Mouse (Mus musculus): ENCODE results near the gene Med17. TPM values are rescaled to one million over a fixed set of nuclear protein-coding genes. Genes with fewer than 3 reads are reported as not detected.

Gene Med17
- polyA plus RNA-seq, 1 experiment from 2014 or later, result 23.2 TPM

DNA sequence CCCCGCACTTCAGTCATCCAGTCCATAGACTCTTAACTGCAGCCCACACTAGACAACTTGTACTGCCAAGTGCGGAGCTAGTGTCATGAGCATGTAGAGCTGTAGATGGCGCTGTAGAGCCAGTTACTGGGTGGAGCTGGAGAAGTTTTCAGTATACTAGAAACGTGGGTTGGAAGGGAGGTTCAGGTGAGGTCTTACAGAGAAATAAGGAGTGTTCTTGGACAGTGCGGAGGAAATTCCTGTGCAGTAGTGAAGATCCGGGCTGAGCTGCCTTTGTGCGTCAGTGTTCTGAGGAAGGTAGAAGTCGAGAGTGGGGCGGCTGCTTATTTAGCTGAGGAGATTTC lies 38.2 kb downstream of the Med17 start:
- Histone ChIP-seq H3K27ac (ENCODE audit: low read length) (no peak overlapping the region), H3K36me3 (ENCODE audit: insufficient read depth, low read length) (no peaks in the 10 kb centered on the region), H3K4me2 (replicated peaks; ENCODE audit: low read depth, low read length) (no peak overlapping the region), H3K9ac (replicated peaks; ENCODE audit: low read depth) (no peak overlapping the region), H3K27me3 (replicated peaks; ENCODE audit: insufficient read depth, low read length) (no peaks in the 10 kb centered on the region), H3K4me1 (ENCODE audit: insufficient read depth, low read depth, low read length) (peaks cover 7% of the 10 kb centered on the region; the same call in 1 of the 2 replicates), H3K9me3 (ENCODE audit: low read length) (no peaks in the 10 kb centered on the region), H3K4me3 (ENCODE audit: low read depth, low read length) (no peak overlapping the region)
- TF ChIP-seq EP300 (IDR thresholded peaks at IDR 0.05) (no peak), CTCF (IDR thresholded peaks at IDR 0.05) (peak; percentile 80)
- ATAC-seq (peak; percentile 71), DNase-seq (ENCODE audit: low spot score) (peak; percentile 81)
- WGBS, result 36% methylated on average over 9 of the region's 9 CpGs

DNA sequence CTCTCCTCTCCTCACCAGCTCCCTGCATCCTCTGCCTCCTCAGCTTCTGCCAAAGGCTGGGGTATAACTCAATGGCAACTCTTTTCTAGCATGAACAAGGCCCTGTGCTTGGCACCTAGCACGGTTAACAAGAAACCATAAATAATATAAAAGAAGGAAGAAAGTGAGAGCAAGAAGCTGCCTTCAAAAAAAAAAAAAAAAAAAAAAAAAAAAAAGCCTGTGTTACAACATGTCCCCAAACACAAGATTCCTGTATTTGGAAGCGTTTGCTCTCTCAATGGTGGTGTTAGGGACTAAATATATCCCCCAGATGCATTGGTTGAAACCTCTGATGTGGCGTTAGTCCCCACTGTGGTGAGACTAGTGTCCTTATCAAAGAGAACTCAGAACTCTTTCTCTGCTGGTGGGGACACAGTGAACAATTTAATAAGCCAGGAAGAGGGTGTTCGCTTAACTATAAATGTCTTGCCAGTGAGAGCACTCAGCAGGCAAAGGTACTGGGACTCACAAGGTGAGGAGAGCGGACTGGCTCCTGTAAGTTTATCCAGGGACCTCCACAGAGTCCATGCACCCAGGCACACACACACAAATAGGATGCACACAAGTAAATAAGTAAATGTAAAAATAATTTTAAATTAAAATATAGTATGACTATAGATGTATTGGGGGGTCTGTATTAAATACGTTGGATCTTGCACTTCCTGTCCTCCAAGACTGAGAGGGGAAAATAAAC lies 38.7 kb downstream of the Med17 start:
- Histone ChIP-seq H3K4me2 (replicated peaks; ENCODE audit: low read depth, low read length) (no peak overlapping the region), H3K9me3 (ENCODE audit: low read length) (no peaks in the 10 kb centered on the region), H3K27me3 (replicated peaks; ENCODE audit: insufficient read depth, low read length) (no peaks in the 10 kb centered on the region), H3K9ac (replicated peaks; ENCODE audit: low read depth) (no peak overlapping the region), H3K36me3 (ENCODE audit: insufficient read depth, low read length) (no peaks in the 10 kb centered on the region), H3K27ac (ENCODE audit: low read length) (no peak overlapping the region), H3K4me3 (ENCODE audit: low read depth, low read length) (no peak overlapping the region), H3K4me1 (ENCODE audit: insufficient read depth, low read depth, low read length) (peaks cover 7% of the 10 kb centered on the region; the same call in 1 of the 2 replicates)
- DNase-seq (ENCODE audit: low spot score), result no peak
- ATAC-seq, result no peak
- TF ChIP-seq CTCF (IDR thresholded peaks at IDR 0.05) (no peak), EP300 (IDR thresholded peaks at IDR 0.05) (no peak)
- WGBS, result 70% methylated on average over 6 of the region's 6 CpGs

- no peak overlapping the region for H3K27ac ChIP-seq (ENCODE audit: low read length)
- no peaks in the 10 kb centered on the region for H3K36me3 ChIP-seq (ENCODE audit: insufficient read depth, low read length)
- 87% methylated on average over 6 of the region's 6 CpGs for WGBS
- DNase-seq (ENCODE audit: low spot score) (no peak), ATAC-seq (no peak)
- TF ChIP-seq CTCF (IDR thresholded peaks at IDR 0.05) (no peak), EP300 (IDR thresholded peaks at IDR 0.05) (no peak)
- no peak overlapping the region for H3K4me3 ChIP-seq (ENCODE audit: low read depth, low read length)
- no peaks in the 10 kb centered on the region for H3K27me3 ChIP-seq (replicated peaks; ENCODE audit: insufficient read depth, low read length)
- no peak overlapping the region for H3K9ac ChIP-seq (replicated peaks; ENCODE audit: low read depth)
- no peaks in the 10 kb centered on the region for H3K9me3 ChIP-seq (ENCODE audit: low read length)
- peaks cover 7% of the 10 kb centered on the region; the same call in 1 of the 2 replicates for H3K4me1 ChIP-seq (ENCODE audit: insufficient read depth, low read depth, low read length)
- H3K4me2 ChIP-seq (replicated peaks; ENCODE audit: low read depth, low read length), result no peak overlapping the region
Measured at GRCm38 (mm10) chr9:15240006-15240405, 39.7 kb downstream of the Med17 start.

- Histone ChIP-seq H3K36me3 (ENCODE audit: insufficient read depth, low read length) (no peaks in the 10 kb centered on the region), H3K4me1 (ENCODE audit: insufficient read depth, low read depth, low read length) (peaks cover 7% of the 10 kb centered on the region; the same call in 1 of the 2 replicates), H3K4me3 (ENCODE audit: low read depth, low read length) (peak within 1 kb of the TSS; percentile 33), H3K27ac (ENCODE audit: low read length) (peak within 1 kb of the TSS; percentile 57; the same call in 1 of the 2 replicates), H3K9me3 (ENCODE audit: low read length) (no peaks in the 10 kb centered on the region), H3K9ac (replicated peaks; ENCODE audit: low read depth) (peak within 1 kb of the TSS; percentile 40), H3K4me2 (replicated peaks; ENCODE audit: low read depth, low read length) (peak within 1 kb of the TSS; percentile 69), H3K27me3 (replicated peaks; ENCODE audit: insufficient read depth, low read length) (no peaks in the 10 kb centered on the region)
- ATAC-seq, result 0 out of 2 replicates have a peak, but pooled peaks have one; percentile 25
- WGBS, result 8% methylated on average over 35 of the region's 35 CpGs
- TF ChIP-seq EP300 (IDR thresholded peaks at IDR 0.05), result no peak
- peak; percentile 54 for TF ChIP-seq CTCF (IDR thresholded peaks at IDR 0.05)
- peak; percentile 41 for DNase-seq (ENCODE audit: low spot score)
Measured at GRCm38 (mm10) chr9:15239042-15239925, 40.4 kb downstream of the Med17 start, which contains the start of gene Vstm5. TSS of gene Vstm5 (plus strand) at chr9:15239045.

GRCm38 (mm10) chr9:15238297-15238990 lies 41.3 kb downstream of the Med17 start:
- Histone ChIP-seq H3K27me3 (replicated peaks; ENCODE audit: insufficient read depth, low read length) (no peaks in the 10 kb centered on the region), H3K4me1 (ENCODE audit: insufficient read depth, low read depth, low read length) (peaks cover 7% of the 10 kb centered on the region; the same call in 1 of the 2 replicates), H3K4me2 (replicated peaks; ENCODE audit: low read depth, low read length) (peak overlapping the region; percentile 69), H3K36me3 (ENCODE audit: insufficient read depth, low read length) (no peaks in the 10 kb centered on the region), H3K9me3 (ENCODE audit: low read length) (no peaks in the 10 kb centered on the region), H3K9ac (replicated peaks; ENCODE audit: low read depth) (peak overlapping the region; percentile 40), H3K27ac (ENCODE audit: low read length) (peak overlapping the region; percentile 57; the same call in 1 of the 2 replicates), H3K4me3 (ENCODE audit: low read depth, low read length) (peak overlapping the region; percentile 33)
- DNase-seq (ENCODE audit: low spot score), result peak; percentile 71
- 65% methylated on average over 16 of the region's 16 CpGs for WGBS
- ATAC-seq, result peak; percentile 83
- no peak for TF ChIP-seq CTCF (IDR thresholded peaks at IDR 0.05)
- peak; percentile 58 for TF ChIP-seq EP300 (IDR thresholded peaks at IDR 0.05)
